Mouse (Mus musculus): ENCODE measurements around the gene Abcc8.

Abcc8 gene

DNA sequence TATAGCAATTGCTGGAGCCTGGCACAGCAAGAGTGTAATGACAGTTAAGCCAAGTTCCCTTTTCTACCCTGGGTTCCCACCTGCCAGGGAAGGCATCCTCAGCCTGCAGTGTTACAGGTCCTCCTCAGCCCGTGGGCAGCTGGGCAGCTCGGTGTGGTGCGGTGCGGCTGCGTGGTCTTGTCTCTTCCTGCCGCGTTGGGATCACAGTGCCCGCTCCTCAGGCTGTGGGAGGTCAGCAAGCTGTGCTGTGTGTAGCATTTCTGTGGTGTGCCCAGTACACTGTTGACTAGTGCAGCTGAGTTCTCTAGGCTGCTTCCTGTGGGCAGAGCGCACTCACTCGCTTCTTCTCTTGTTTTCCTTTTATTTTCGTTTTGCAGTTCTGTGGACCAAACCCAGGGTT is 121.0 kb downstream of the Abcc8 start:
- DNase-seq (ENCODE audit: low read depth, low spot score): no peak
